Mouse (Mus musculus) c-Kit-positive CD71-positive TER-119-negative erythroid progenitor cells, embryonic 14.5 days (primary cell): ENCODE measurements around the gene Pkig.
"Not testable (repeated sequence)": the region's sequence is repeated elsewhere in the genome, so short reads cannot be mapped to it uniquely, and the experiment has no call there.

Experiments
- DNase-seq: peaks from one replicate; pipeline ENCODE4 v3.0.0-alpha.2; 2013; ENCODE audit warnings: low read depth

Gene Pkig

DNA sequence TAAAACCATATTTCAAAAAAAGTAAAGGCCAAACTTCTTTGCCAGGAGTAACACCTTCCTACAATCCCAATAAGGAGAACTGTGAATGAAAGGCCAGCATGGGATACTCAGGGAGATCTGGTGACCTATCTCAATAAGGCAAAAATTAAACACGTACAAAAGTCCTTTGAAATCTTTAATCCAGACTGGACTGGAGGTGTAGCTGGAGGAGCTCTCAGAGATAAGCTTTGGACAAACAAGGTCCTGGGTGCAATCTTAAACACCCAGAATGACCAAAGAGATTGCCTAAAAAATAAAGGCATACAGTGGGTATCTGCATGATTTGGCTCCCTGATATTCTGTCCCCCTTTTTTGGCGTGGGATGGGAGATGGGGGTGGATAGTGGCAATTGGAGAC, 14.6 kb upstream of the Pkig start:
- DNase-seq, result no peak

DNA sequence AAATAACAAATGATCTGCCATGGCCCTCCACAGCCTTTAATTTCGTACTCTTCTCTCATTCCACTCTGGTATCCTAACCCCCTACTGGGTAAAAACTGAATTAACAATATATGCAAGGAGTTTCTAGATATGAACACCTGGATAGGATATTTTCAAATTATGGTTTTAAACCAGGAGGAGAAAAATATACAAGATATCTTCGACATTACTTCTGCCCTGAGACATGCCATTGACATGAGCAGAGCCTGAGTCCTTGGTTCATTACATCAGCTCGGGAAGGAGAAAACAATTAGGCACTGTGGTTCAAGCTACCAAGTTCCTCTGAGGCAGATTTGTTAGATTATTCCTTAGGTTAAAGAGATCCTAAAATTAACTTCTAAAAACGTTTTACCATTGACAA, 14.1 kb upstream of the Pkig start:
- DNase-seq, result no peak

DNA sequence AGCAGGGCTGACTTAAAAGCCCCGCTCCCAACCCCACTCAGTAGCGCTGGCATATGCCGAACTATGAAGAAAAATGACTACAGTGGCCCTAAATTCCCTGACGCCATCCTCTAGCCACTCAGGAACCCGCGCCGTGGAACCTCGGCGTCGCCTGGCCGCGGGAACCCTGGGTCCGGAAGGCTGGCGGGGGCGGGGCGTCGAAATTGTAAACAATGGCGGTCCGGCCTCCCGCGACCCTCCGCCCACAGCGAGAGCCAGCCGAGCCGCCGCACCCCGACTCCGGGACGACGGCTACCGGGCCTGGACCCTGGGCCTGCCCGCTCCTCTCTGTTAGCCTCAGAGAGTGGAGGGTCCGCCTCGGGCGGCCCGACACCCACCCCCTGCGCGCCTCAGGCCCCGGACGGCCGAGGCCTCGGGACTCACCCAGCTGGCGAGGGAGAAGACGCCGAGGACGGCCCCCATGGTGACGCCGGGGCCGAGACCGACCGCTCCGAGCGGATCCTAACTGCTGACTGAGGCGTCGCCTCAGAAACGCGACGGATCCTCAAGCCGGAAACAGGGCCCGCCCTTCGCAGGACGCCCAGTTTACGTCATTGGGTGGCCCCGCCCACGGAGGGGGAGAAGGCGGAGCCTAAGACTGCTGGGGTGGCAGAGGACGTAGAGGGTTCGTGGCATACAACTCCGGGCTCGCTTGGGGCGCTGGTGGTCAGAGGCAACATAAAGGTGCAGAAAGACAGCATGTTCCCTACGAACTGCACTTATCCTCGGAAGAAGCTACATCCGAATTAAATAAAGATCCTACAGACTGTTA, 13.4 kb upstream of the Pkig start, which contains the start of gene Serinc3:
Gene Serinc3 (minus strand): TSS at position 557 of the 811 bp plus-strand sequence.
- peak; percentile 99 for DNase-seq

DNA sequence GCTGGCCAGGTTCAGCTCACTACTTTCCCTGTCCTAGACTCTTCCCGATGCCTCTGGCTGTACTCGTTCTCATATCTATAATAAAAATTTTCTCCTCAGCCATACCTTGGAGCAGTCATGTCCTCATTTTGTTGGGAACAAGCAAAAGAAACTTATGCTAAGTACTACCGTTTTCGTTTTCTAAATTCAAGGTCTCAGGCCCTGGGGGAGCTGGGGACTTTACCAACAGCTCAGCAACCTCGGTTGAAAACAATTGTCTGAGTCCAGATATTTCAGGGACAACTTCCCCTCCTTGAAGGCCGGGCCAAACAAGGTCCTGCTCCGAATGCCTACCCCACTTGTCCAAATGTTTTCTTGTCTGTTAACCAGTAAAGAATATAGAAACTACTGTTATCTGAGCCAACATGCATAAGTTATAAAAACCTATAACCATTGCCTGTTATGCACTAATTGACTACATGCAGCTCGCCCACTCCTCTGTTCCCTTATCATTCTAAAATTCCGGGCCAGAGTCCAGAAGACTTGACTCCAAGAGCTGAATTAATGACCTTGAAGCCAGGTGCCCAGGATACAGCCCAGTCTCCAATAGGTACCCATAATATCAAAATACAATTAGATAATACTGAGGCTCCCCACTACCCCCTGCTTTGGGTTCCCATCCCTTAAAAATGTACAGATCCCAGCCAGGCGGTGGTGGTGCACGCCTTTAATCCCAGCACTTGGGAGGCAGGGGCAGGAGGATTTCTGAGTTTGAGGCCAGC, 12.3 kb upstream of the Pkig start:
- no peak for DNase-seq

DNA sequence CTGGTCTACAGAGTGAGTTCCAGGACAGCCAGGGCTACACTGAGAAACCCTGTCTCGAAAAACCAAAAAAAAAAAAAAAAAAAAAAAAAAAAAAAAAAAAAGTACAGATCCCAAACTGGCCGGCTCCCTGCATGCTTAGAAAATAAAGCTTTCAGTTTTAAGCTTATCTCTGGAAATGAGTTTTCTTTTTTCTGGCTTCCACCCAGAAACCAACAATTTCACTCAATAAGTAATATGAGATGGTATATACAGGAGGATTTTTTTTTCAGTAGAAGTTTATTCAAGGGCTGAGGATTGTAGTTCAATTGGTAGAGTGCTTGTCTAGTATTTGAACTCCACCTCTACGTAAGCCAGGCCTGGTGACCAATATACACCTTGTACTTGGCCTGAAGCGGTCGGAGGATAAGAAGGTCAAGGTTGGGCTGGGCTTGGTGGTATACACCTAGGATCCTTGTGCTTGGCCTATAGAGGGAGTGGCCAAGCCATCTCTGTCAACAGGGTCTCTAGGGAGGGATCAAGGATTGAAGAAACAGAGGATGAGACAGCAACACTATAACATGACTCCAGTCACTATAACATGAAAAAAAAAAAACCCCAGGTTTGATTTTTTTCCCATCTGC, 11.6 kb upstream of the Pkig start:
- DNase-seq, result no peak

DNA sequence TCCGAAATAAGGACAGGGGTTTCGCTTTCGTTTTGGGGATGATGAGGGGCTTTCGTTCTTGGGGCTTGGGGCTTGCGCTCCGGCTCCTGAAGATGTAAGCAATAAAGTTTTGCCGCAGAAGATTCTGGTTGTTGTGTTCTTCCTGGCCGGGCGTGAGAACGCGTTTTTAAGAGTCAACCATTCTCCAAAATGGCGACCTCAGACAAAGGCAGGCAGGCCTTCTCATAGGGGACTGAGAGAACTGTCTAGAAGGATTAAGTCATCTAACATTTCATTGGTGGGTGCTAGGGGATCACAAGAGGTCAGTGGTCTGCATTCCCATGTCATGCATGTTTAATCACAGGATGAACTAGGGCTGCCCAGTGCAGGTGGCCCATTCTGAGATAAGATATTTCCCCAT, 2.5 kb upstream of the Pkig start:
- not testable (repeated sequence) for DNase-seq

DNA sequence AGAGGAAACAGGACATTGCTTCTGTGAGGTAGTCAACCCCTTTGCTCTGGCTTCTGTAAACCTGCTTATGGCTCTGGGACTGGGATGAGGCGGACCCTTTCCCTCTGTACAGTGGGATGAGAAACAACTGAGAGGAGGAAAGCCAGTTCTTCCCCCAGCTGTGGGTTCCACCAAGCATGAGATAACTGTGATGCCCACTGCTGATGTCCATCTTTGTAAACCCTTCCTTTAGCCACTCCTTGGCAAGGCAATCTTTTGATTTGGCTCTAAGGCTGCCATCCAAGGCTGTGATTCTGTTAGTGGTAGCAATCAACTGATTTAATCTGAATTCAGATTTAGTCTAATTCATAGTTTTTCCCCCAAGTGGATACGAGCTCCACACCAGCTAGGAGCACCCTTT, 700 bp upstream of the Pkig start:
- no peak for DNase-seq

DNA sequence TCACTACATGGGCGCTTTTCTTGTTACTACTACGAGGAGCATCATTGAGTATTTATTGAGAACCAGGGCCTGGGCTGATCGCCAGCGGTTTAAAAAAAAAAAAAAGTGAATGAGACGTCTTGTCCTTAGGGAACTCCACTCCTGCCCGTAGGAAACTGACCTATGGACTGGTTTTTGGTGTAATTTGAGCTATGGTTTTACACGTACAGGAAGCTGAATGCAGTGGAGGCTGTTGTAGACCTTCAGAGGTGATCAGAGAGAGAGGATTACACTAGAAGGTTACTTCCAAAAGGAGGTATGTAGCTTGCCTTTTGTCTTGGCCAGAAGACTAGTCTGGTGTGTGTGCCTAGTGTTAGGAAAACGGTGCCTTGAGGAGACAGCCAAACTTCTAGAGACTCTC, 755 bp downstream of the Pkig start:
- no peak for DNase-seq

DNA sequence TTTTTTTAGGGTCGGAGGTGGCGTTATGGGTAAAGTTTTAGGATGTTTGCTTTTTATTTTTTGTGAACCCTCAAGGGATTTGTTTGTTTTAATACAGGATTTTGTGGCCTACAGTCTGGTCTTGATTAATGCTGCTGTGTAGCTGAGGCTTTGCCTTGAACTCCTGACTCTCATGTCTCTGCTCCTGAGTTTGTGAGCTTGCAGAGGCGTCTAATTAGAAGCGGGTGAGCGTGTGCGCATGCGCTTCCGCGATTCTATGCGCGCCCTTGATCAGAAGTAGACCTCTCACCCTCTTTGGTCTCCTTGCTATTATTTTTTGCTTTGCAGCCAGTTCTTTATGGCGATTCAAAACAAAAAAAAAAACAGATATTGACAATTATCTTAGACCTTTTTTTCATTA, 1.2 kb downstream of the Pkig start:
- no peak for DNase-seq

DNA sequence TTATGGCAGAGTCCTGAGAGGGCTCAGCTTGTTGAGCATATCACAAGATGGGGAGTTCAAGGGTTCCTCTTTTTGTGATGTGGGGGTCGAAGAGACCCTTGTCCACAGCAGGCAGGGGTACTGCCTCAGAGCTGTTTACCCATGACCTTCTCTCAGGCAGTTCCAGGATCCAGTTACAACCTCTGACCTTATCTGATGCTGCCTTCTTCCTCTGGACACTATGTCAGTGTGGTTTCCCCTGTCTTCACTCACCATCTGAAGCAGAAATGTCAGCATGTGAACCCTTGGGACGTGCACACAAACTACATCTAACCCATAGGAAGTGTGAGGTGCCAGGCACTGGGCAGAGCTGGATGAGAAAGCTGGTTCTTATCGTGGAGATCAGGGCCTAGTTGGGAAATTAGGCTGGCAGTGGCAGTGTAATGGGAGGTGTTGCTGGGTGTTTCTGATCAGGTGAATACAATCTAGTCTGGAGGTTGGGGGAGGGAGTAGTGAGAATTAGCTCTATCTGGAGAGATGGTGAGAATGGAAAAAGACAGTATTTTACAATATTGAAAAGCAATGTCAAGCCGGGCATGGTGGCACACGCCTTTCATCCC, 2.0 kb downstream of the Pkig start:
- DNase-seq, result no peak

DNA sequence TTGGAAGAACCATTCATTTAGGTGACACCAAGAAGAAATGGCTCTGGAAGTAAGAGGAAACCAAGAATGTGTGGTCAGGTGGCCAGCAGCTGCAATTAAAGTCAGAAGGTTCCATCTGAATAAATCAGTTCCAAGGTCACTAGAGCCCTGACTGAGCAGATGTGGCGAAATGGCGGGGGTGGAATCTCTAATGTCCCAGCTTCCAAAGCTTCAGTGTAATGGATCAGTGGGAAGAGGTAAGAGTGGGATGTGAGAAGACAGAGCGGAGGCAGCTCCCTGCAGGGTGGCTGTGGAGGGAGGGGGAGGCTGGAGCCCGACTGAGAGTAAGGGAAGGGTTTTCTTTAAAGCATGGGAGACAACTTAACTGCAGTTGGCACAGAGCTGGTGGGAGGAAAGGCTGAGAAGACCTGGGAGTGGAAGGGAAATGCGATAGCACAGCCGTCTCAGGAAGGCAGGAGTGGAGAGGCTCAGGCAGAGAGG, 3.2 kb downstream of the Pkig start:
- no peak for DNase-seq

DNA sequence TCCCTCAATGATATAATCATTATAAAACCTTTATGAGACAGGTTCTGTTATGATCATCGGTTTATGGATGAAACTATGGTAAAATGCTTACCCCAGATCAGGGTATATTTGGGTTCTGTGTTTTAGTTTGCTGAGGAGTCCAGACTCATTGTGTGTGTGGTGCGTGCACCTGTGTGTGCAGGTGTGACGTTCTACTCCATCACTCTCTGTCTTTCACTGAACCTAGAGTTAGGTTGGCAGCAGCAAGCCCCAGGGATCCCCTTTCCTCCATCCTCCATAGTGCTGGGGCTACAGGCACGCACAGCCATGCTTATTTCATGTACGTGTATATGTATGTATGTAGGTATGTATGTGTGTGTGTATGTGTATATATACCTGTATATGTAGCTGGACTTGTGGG, 3.9 kb downstream of the Pkig start:
- no peak for DNase-seq

DNA sequence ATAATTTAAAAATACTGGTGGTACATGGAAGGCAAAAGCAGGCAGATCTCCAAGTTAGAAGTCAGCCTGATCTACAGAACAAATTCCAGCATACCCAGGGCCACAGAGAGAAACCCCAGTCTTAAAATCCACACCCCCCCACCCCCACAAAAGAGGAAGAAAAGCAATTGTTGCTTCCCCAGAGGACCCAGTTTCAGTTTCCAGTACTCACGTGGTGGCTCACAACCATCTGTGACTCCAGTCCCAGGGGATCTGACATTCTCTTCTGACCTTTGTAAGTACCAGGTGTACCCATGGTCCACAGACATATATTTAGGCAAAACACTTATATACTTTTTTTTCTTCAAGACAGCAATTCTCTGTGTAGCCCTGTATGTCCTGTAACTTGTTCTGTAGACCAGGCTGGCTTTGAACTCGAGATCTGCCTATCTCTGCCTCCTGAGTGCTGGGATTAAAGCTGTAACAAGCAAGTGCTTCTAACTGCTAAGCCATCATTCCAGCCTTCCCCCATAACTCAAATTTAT, 4.6 kb downstream of the Pkig start:
- DNase-seq, result no peak

DNA sequence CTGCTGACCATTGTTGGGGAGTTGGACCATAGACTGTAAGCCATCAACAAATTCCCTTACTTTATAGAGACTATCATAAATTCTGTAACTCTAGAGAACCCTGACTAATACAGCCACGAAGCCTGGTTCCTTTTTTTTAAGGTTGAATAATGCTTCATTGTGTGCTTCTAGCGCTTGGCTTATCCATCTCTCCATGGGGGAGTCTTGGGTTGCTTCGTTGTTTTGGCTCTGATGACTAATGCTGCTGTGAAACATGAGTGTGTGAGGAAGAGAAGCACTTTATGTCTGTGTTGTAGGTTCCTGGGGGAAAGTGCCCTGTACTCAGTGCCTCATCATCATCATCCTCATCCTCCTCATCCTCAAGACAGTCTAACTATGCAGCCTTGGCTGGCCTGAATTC, 5.7 kb downstream of the Pkig start:
- no peak for DNase-seq

DNA sequence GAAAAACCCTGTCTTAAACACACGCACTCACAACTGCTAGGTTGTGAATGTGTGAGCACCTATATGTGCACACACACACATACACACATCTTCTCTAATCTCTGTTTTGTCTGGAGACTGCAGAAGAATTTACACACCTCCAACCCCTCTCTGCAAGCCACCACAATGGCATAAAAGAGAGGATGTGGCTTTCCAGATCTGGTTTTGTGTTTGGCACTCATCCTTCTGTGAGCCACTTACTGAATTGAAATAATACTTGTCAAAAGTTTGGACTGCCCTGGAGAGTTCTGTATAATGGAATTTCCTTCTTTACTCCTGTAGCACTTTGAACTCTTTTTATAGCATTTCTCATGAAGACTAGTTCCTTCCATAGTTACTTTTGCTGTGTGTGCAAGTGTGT, 8.9 kb downstream of the Pkig start:
- DNase-seq, result no peak

DNA sequence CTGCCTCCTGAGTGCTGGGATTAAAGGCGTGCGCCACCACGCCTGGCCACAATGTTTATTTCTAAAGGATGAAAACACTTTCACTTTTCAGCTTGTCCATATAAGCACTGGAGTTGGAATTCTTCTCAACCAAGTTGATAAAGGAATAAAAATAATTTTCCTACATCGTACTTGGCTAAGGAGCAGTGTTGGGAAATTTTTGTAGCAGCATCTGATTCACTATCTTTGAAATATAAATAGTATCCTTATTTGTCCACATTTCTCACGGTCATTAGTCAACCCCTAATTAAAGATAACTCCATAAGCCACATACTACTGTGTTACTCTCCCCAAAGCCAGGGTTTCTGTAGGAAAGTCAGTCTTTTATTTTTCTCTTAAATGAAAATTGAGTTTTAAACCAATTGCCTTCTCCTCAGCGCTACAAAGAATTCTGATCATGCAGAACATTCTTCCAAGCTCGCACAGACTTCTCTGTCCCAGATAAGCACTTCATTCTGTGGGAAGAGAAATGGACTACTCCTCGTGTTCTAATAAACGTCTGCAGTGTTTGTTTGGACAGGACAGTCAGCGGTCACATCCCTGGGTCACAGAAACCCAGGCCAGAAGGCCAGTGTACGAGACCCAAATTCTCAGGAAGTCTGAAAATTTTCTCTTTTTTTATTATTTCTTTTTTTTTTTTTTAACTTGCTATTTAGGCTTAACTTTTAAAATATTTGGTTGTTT, 12.8 kb downstream of the Pkig start:
- DNase-seq, result no peak

DNA sequence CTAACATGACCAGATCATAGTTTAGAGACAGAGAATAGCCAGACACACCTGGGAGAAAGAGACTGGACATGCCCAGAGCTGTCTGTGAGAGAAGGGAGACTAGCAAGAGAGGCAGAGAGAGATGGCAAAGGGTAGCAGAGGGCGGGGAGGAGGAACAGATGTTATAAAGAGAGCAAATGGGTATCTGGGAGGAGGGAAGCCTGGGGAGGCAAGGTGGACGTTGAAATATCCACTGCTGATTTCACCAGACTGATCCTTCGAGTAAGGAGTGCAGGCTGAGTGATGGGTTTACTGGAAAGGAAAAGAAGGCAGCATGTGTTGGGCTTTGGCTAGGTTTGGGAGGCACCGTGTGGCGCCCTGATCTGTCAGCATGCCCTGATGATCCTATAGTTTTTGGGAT, 16.2 kb downstream of the Pkig start:
- no peak for DNase-seq

DNA sequence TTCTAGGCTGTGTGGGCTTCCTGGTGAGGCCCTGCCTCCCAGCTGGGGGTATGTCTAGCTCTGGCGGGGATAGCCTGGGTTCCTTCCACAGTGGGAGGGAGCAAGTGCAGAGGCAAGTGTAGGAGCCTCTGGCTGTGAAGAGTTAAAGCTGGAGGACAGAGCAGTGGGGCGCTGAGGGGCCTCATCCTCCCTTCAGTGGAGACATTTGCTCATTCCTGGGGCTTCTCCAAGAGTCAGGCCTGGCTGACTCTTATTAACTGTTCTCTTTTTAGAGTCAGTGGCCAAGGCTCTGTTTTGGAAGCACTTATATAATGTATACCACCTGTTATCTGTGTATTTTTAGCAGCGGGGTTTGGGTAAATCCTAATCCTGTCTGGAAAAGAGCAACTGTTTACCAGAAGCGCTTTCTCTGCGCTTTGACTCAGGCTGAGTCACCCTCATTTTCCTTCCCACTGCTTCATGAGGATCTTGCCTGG, 17.0 kb downstream of the Pkig start:
- DNase-seq, result no peak

DNA sequence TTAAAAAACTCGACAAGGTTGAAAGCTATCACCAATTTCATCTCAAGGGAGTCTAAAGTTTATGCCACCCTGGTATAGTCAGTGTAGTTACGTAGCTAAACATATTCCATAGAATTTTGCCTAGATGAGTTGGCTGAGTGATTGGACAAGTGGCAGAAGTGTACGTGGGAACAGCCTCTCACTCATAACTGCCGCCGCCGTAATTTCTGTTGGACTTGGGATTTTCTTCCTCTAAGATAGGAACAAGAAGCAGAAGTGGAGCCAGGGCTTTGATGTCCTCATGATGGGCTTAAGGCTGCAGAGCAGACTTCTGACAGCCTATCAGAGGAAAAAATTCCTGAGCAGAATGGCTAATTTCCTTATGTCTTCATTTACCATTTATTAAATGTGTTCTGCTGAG, 17.5 kb downstream of the Pkig start:
- no peak for DNase-seq

DNA sequence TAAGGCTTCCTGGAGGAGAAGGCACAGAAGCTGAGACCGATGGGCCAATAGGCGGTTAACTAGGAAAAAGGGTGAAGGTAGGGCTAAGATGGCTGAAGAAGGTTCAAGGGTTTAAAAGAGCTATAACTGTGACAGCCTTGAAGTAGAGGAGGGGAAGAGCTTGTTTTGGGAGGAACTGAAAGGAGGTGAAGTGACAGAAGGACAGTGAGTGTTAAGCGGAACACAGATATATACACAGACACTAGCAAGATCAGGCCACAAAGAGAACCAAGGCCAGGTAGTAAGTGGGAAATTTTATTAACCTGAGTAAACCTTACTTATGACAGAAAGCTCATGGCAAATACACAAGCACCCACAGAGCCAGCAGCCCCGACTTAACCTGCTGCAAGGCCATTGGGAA, 18.1 kb downstream of the Pkig start:
- no peak for DNase-seq

DNA sequence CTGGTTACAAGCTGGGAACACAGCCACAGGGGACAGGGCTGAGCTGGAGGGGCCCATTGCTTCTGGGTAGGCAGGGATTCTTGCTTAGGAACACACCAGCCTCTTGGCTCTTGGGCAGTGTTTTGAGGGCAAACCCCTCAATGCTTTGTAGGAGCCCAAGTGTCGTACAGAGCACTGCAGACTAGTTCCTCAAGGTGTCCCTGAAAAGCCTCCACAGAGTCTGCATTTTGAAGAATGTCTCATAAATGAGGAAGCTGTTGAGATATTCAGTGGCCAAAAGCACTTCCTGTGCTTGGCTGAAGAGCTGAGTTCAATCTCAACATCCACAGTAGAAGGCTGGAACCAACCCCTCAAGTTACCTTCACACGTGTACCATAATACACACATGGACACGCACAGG, 18.6 kb downstream of the Pkig start:
- no peak for DNase-seq

DNA sequence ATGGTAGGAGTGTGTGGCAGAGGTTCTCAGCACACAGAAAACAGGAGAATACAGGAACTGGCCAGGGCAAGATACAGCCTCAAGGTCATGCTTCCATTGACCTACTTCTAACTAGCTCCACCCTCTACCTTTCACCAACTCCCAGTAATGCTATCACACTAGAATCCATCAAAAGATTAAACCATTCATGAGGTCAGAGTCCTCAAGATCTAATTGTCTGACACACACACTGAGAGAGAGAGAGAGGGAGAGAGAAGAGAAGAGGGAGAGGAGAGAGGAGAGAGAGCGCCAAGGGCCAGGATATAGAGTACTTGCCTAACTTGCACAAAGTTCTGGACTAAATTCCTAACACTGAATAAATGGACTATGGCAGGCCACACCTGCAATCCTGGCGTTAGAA, 24.2 kb downstream of the Pkig start:
- no peak for DNase-seq
